Mouse (Mus musculus) lung, adult 18-20 months (tissue): ENCODE data around the gene Togaram2.
"Not testable (repeated sequence)": the region's sequence is repeated elsewhere in the genome, so short reads cannot be mapped to it uniquely, and the experiment has no call there.

Source experiments
- DNase-seq, 2 experiments: peaks; one replicate each; pipeline ENCODE4 v3.0.0; 2022; ENCODE audit warnings: mixed read lengths in 2 of 2

Gene Togaram2

DNA sequence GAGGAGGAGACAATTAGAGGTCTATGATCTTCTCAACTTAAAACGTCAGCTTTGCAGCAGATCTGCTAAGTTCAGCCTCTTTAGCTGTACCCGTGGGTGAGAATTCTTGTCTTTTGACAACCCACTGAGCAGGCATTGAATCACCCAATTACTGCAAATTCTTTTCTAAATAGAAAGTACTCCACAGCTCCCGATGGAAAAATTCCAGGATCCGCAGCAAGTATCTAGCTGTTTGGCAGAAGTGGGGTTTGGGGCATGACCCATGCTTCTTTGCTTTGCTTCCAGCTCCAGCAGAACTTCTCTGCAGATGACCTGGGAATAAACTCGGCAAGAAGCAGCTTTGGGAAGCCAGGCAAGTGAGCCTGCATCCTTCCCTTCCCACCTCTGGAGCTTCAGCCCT, 69.9 kb downstream of the Togaram2 start:
- peak in 1 of 2 experiments; percentile 15 for DNase-seq

DNA sequence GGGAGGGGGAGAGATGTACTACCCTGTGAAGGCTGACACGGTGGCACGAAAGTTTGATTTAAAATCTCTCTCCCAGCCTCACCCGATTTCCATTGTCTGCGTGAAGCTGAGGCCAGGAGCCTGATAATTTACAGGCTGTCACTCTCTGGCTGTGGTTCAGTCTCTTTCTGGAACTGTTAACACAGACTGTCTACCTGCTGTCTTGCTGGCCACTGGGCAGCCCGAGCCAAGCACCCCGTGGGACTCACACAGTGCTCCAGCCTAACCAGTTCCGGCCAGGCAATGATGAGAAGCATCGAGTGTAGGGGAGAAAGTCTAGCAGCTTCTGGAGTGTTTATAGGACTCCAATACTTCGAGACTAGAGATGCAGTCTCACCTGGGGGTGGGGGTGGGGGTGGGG, 73.1 kb downstream of the Togaram2 start:
- DNase-seq: no peak

DNA sequence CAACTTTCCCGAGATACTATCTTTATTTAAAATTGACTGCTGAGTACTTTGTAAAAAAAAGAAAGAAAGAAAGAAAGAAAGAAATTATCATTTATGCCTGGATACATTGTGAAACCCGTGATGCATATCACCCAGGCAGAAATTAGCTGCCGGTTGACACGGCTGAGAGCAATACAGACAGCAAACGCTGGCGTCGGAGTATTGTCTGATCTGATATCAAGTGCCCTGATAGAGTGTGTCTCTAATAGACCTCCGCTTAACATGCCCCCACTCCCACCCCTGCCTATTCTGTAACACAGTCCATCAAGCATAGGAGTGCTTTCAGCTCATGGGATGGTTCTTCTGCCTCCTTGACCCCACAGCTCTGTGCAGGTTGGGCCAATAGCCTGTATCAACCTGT, 74.5 kb downstream of the Togaram2 start:
- no peak for DNase-seq

DNA sequence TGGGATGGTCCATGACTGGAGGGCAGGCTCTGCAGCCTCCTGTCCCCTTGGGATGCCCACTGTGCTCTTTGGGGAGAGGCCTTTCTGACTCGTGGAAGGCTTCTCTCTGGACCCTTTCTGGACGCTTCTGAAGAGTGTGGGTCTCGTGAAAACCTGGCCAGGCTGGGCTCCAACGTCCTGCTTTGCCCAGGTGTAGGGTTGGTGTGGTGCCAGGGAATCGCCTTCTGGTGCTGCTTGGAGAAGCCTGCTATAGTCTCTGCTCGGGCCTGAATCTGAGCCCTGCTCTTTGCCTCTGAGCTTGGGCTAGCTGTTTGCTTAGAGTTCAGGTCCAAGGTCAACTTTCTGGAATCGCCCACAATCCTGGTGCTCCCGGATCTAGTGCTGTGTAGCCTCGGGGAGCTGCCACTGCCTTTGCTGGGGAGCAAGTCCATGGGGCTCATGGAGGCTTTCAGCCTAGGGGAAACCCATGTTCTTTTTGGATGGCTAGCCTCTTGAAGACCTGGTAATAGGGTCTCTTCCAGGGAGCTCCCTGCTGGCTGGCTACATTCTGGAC, 76.6 kb downstream of the Togaram2 start:
- DNase-seq: no peak

DNA sequence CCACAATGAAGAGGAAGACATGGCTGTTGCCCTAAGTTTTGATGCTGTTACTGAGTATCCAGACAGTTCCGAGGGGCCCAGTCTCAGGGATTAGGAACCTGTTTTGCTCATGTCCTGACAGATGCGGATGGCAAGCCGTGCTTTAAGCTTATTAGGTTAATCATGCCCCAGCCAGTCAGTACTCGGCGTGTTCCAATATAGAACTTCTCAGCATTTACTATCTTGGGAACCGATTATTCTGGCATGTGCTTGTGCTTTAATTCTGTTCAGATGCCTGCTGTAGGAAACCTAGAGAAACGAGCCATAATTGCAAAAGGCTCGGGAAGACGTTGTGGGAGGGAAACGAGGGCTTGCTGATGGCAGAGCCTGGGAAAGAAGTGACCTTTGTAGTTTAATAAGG, 79.8 kb downstream of the Togaram2 start, which contains the start of gene Pcare:
Pcare (minus strand) TSS at position 64 of the 400 bp plus-strand sequence.
- no peak for DNase-seq

DNA sequence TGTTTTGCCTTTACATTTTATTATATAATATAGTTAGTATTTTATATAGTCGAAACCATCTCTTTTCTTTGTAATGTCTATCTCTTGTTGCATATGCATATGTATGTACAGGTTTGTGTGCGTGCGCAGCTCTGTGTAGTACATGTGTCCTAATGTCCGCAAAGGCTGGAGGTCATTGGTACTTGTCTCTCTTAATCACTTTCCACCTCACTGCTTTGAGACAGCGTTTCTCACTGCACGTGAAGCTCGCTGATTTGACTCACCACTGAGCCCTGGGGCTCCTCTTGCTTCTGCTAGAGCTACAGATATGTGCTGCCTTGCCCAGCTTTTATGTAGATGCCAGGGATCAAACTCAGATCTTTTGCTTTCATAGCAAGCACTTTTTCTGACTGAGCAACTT, 87.5 kb downstream of the Togaram2 start:
- DNase-seq: no peak

DNA sequence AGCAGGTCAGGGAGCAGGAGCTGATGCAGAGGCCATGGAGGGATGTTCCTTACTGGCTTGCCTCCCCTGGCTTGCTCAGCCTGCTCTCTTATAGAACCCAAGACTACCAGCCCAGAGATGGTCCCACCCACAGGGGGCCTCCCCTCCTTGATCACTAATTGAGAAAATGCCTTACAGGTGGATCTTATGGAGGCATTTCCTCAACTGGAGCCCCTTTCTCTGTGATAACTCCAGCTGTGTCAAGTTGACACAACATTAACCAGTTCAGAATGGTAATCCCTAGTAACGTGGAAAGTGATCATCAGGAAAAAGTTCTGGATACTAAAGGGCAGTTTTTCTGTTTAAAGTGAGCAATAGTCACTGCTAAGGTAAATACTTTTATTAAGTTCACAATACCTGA, 95.1 kb downstream of the Togaram2 start, which contains the start of gene Clip4:
Clip4 (plus strand) TSS at position 301 of the 400 bp plus-strand sequence.
- not testable (repeated sequence) for DNase-seq

DNA sequence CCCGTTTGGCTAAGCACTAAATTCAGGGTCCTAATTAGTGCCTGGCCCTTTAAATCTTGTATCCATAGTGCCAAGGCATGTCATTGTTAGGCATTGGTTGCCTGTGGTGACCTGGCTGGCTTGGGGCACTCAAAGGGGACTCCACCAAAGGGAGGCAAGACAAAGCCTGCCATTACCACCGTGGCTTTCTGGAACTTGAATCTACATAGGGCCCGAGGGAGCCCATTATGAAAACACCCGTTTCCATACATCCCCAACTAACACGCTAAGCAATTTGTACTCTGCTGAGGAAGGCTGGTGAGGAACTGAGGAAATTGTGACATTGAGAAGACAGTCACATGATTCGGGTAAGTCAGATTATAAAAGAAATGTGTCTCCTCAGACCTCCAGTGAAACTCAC, 96.5 kb downstream of the Togaram2 start:
- DNase-seq: peak in 1 of 2 experiments; percentile 28

DNA sequence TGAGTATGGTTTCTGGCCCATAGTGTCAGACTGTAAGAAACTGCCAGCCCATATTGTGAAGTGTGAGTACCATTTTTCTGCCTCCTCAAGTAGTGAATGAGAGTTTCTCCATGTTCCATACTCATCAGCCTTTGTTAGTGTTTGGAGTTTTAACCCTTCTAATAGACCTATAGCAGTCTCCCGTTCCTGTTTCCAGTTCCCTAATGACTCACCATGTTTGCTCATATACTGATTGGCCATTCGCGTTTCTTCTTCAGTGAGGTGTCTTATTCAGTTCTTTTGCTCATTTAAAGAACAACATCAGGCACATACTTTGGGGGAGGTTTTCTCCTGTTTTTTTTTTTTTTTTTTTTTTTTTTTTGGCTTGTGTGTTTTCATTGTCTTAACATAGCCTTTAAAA, 97.6 kb downstream of the Togaram2 start:
- no peak for DNase-seq

DNA sequence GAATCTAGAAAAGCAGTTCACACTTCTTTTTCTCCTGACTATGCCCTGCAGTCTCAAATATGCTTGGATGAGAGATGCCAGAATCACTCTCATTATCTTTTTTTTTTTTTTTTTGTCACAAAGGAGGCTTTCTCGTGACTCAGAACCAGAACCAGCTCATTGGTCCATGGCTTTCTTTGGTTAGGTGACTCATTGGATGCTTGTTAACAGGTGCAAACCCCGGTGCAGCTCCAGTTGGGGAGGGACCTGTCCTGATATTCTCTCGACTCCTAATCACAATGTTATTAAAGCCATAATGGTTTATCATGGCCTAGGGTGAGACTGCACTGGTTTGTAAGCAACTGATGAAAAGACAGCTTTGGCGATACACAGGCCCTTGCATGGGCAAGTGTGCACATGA, 101.1 kb downstream of the Togaram2 start:
- no peak for DNase-seq

DNA sequence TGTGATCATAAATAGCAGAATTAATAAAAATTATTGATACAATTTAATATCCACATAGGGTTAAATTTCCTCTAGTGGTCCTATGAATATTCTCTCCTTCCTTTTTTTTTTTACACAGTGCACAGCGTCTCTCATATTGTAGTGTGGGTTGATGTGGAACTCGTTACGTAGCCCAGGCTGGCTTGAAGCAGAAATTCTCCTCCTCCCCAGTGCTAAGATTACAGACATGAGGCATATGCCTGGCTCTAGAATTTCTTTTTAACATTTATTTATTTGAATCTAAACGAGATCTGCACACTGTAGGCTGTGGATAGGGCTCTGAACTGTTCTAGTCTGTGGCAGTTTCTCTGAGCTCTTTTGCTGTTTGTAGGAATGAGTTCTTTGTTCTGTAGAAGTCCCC, 102.2 kb downstream of the Togaram2 start:
- no peak for DNase-seq

DNA sequence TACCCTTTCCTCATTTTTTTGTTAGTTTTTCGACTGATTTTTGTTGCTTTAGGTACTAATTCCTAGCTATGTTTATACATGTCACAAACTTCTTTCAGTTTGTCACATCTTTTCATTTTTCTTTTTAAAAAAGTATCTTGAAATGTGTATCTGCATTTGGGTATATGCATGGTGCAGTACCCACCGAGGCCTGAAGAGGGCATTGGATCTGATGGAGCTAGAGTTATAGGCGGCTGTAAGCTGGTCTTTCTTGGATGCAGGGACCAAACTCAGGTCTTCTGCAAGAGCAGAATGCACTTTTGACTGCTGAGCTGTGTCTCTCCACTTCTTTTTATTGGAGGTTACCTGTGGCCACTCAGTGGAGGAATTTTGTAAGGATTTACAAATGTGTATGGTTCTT, 105.6 kb downstream of the Togaram2 start:
- DNase-seq: no peak
